Mouse (Mus musculus) spleen, adult 2 months (tissue): Measurements from ENCODE around the gene Zfp54.
"Not testable (repeated sequence)": the region's sequence is repeated elsewhere in the genome, so short reads cannot be mapped to it uniquely, and the experiment has no call there.

Experiments used
- CTCF ChIP-seq: fragments of 200-500 bp; IDR thresholded peaks from 2 replicates; pipeline ENCODE4 v1.5.1; 2011; ENCODE audit warnings: mild to moderate bottlenecking, inconsistent platforms; ENCODE audit not compliant: insufficient read depth, insufficient read length, insufficient replicate concordance; ENCODE audit errors: extremely low read depth
- POLR2A ChIP-seq: fragments of 200-500 bp; IDR thresholded peaks from 2 replicates; pipeline ENCODE4 v1.6.1; 2011; ENCODE audit warnings: low read depth, low read length, inconsistent platforms

GRCm38 (mm10) chr17:21476351-21476750 is 53.3 kb downstream of the Zfp54 start:
- TF ChIP-seq CTCF, POLR2A: not testable (repeated sequence)
